Mouse (Mus musculus): ENCODE measurements at regions not wholly inside any gene's neighbourhood (a gene's known extent, or its start where the extent isn't known, plus 50 kb on each side); places are given as distances from the start of the nearest gene placed in this dataset.

GRCm38 (mm10) chr12:90876230-90877005, 138.2 kb upstream of the Dio2 start:
- Histone ChIP-seq H3K36me3 (no peaks in the 10 kb centered on the region), H3K4me2 (replicated peaks) (no peak overlapping the region), H3K27ac (no peak overlapping the region), H3K9ac (no peak overlapping the region), H3K27me3 (no peaks in the 10 kb centered on the region), H3K4me1 (no peaks in the 10 kb centered on the region), H3K9me3 (no peaks in the 10 kb centered on the region), H3K4me3 (no peak overlapping the region)
- ATAC-seq (ENCODE audit: low FRiP score, low read depth): no peak
- 86% methylated on average over 5 of the region's 5 CpGs for WGBS

GRCm38 (mm10) chr12:90874840-90875239, 136.6 kb upstream of the Dio2 start:
- no peak for ATAC-seq (ENCODE audit: low FRiP score, low read depth)
- 78% methylated on average over 3 of the region's 3 CpGs for WGBS
- H3K27ac ChIP-seq: no peak overlapping the region

GRCm38 (mm10) chr12:90873959-90874358, 135.7 kb upstream of the Dio2 start:
- no peaks in the 10 kb centered on the region for H3K4me1 ChIP-seq
- H3K27ac ChIP-seq: no peak overlapping the region
- no peak overlapping the region for H3K4me2 ChIP-seq (replicated peaks)
- no peaks in the 10 kb centered on the region for H3K9me3 ChIP-seq
- no peak overlapping the region for H3K9ac ChIP-seq
- no peaks in the 10 kb centered on the region for H3K27me3 ChIP-seq
- WGBS: 86% methylated on average over 3 of the region's 3 CpGs
- H3K36me3 ChIP-seq: no peaks in the 10 kb centered on the region
- no peak for ATAC-seq (ENCODE audit: low FRiP score, low read depth)
- H3K4me3 ChIP-seq: no peak overlapping the region

More at GRCm38 (mm10) chr12:90874840-90875239, 136.6 kb upstream of the Dio2 start:
- H3K9ac ChIP-seq: no peak overlapping the region
- no peak overlapping the region for H3K4me2 ChIP-seq (replicated peaks)
- H3K36me3 ChIP-seq: no peaks in the 10 kb centered on the region
- no peak overlapping the region for H3K4me3 ChIP-seq
- no peaks in the 10 kb centered on the region for H3K27me3 ChIP-seq
- no peaks in the 10 kb centered on the region for H3K4me1 ChIP-seq
- no peaks in the 10 kb centered on the region for H3K9me3 ChIP-seq

- no peaks in the 10 kb centered on the region for H3K27me3 ChIP-seq
- H3K27ac ChIP-seq: no peak overlapping the region
- H3K4me2 ChIP-seq (replicated peaks): no peak overlapping the region
- no peak overlapping the region for H3K9ac ChIP-seq
- H3K4me3 ChIP-seq: no peak overlapping the region
- 88% methylated on average over 4 of the region's 4 CpGs for WGBS
- H3K4me1 ChIP-seq: no peaks in the 10 kb centered on the region
- no peaks in the 10 kb centered on the region for H3K36me3 ChIP-seq
- H3K9me3 ChIP-seq: no peaks in the 10 kb centered on the region
- no peak for ATAC-seq (ENCODE audit: low FRiP score, low read depth)
Observed at GRCm38 (mm10) chr12:90866597-90866996, 128.4 kb upstream of the Dio2 start.

- H3K4me1 ChIP-seq: no peaks in the 10 kb centered on the region
- no peaks in the 10 kb centered on the region for H3K9me3 ChIP-seq
- no peaks in the 10 kb centered on the region for H3K36me3 ChIP-seq
- no peak overlapping the region for H3K27ac ChIP-seq
- H3K27me3 ChIP-seq: no peaks in the 10 kb centered on the region
- no peak for ATAC-seq (ENCODE audit: low FRiP score, low read depth)
- 88% methylated on average over 3 of the region's 3 CpGs for WGBS
- H3K9ac ChIP-seq: no peak overlapping the region
- no peak overlapping the region for H3K4me3 ChIP-seq
- no peak overlapping the region for H3K4me2 ChIP-seq (replicated peaks)
Observed at GRCm38 (mm10) chr12:90862632-90863031, 124.4 kb upstream of the Dio2 start.

- H3K27me3 ChIP-seq: no peaks in the 10 kb centered on the region
- 37% methylated on average over 3 of the region's 3 CpGs for WGBS
- no peaks in the 10 kb centered on the region for H3K9me3 ChIP-seq
- no peaks in the 10 kb centered on the region for H3K36me3 ChIP-seq
- no peak overlapping the region for H3K9ac ChIP-seq
- no peak overlapping the region for H3K4me2 ChIP-seq (replicated peaks)
- ATAC-seq (ENCODE audit: low FRiP score, low read depth): no peak
- H3K27ac ChIP-seq: no peak overlapping the region
- H3K4me3 ChIP-seq: no peak overlapping the region
- H3K4me1 ChIP-seq: no peaks in the 10 kb centered on the region
Observed at GRCm38 (mm10) chr12:90857746-90858145, 119.5 kb upstream of the Dio2 start.

- Histone ChIP-seq H3K4me3 (no peak overlapping the region), H3K4me1 (no peaks in the 10 kb centered on the region), H3K36me3 (no peaks in the 10 kb centered on the region), H3K27me3 (no peaks in the 10 kb centered on the region), H3K27ac (no peak overlapping the region), H3K9me3 (no peaks in the 10 kb centered on the region), H3K4me2 (replicated peaks) (no peak overlapping the region), H3K9ac (no peak overlapping the region)
- WGBS: 73% methylated on average over 6 of the region's 6 CpGs
- ATAC-seq (ENCODE audit: low FRiP score, low read depth): no peak
Observed at GRCm38 (mm10) chr12:90810666-90811065, 72.4 kb upstream of the Dio2 start.

GRCm38 (mm10) chr12:90790562-90790961, 52.3 kb upstream of the Dio2 start:
- WGBS: 92% methylated on average over 2 of the region's 2 CpGs
- H3K9me3 ChIP-seq: no peaks in the 10 kb centered on the region

More at GRCm38 (mm10) chr12:90790562-90790961, 52.3 kb upstream of the Dio2 start:
- no peak for ATAC-seq (ENCODE audit: low FRiP score, low read depth)
- Histone ChIP-seq H3K27ac (no peak overlapping the region), H3K4me1 (0 out of 2 replicates have a peak, but pooled peaks cover 3% of the 10 kb centered on the region), H3K4me3 (no peak overlapping the region), H3K9ac (no peak overlapping the region), H3K4me2 (replicated peaks) (no peak overlapping the region), H3K36me3 (no peaks in the 10 kb centered on the region), H3K27me3 (no peaks in the 10 kb centered on the region)

All from limb, embryonic 13.5 days (tissue).